Mouse (Mus musculus) heart, adult 2 months (tissue): ENCODE data around the gene Hist1h3d.

Source experiments
- CTCF ChIP-seq: fragments of 200-600 bp; IDR thresholded peaks from 2 replicates; pipeline ENCODE4 v1.8.1; 2022; ENCODE audit warnings: antibody characterized with exemption, mild to moderate bottlenecking, moderate library complexity
- EP300 ChIP-seq: fragments of 200-500 bp; IDR thresholded peaks from 2 replicates; pipeline ENCODE4 v1.6.1; 2011; ENCODE audit warnings: low read depth, low read length, control low read depth; ENCODE audit not compliant: insufficient read depth

DNA sequence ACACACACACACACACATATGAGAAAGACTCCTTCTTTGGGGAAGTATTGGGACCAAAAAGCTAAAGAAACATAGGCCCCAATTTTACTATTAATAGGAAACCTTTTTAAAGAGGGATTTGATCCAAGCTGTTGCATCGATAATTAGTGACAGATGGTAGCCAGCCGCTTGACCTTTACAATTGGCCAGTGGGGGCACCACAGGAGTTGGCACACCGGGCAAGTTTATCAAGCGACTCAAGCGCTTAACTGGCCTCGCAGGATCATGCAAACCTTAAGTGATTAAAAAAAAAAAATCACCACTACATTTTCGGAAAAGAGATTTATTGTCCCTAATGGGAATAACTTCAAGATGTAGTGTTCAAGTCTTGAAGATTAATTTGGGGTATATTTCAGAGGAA, 17.1 kb downstream of the Hist1h3d start:
- no peak for TF ChIP-seq EP300
- no peak for TF ChIP-seq CTCF
